Mouse (Mus musculus) heart, adult 2 months (tissue): ENCODE measurements around the gene Hist3h2ba.

Source experiments
- CTCF ChIP-seq: fragments of 200-600 bp; IDR thresholded peaks from 2 replicates; pipeline ENCODE4 v1.8.1; 2022; ENCODE audit warnings: antibody characterized with exemption, mild to moderate bottlenecking, moderate library complexity
- EP300 ChIP-seq: fragments of 200-500 bp; IDR thresholded peaks from 2 replicates; pipeline ENCODE4 v1.6.1; 2011; ENCODE audit warnings: low read depth, low read length, control low read depth; ENCODE audit not compliant: insufficient read depth
- POLR2A ChIP-seq: fragments of 200-500 bp; IDR thresholded peaks from 2 replicates; pipeline ENCODE4 v1.6.1; 2011; ENCODE audit warnings: mild to moderate bottlenecking, low read depth, low read length, control low read depth; ENCODE audit not compliant: insufficient read depth

DNA sequence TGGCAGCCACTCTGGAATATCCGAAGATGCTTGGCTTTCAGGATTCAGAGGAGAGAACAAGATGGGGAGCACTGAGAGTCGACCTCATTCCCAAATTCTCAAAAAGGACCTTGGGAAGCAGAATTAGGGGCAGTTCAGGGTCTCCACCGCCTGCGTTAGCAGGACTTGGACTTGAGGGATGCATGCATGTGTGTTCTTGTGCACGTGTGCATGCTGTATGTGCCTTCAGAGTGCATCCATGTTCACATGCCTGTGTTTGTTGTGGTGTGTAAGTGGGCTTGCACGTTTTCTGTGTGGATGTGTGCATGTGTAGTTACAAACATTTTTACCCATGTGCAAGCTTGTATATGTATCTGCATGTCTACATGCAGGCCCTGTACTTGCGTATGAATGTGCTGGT is 15.5 kb downstream of the Hist3h2ba start:
- TF ChIP-seq EP300 (no peak), POLR2A (no peak), CTCF (no peak)
